Comparison of ENCODE assay signal across 14 mouse cellular contexts in genomic region chr12:109500992-109501391, GRCm38 (mm10). TPM values are rescaled to one million over a fixed set of nuclear protein-coding genes. Genes with fewer than 3 reads are reported as not detected.
DNase-seq lines count a peak whose midpoint lies in the region; ATAC-seq lines count a peak whose summit lies in the region.
"Had no signal": no experiment of that assay in that cellular context is flagged by ENCODE, and none has a peak within 500 bp of the region (broad histone marks: within the 10 kb centered on the region; RNA-seq: fewer than 3 reads in every experiment).

No protein-coding gene starts in this region.

- no peak overlapping the region for H3K9ac ChIP-seq in limb, embryonic 12.5 days (replicated peaks)
- H3K9ac ChIP-seq: lung, embryonic 15.5 days; midbrain, embryonic 15.5 days; neural tube, embryonic 12.5 days had no signal

- H3K36me3 ChIP-seq in heart, embryonic 10.5 days: no peaks in the 10 kb centered on the region
- H3K36me3 ChIP-seq in limb, embryonic 12.5 days: no peaks in the 10 kb centered on the region
- H3K36me3 ChIP-seq in limb, embryonic 10.5 days: no peaks in the 10 kb centered on the region
- H3K36me3 ChIP-seq: lung, embryonic 15.5 days; midbrain, embryonic 15.5 days; neural tube, embryonic 12.5 days had no signal

- DNase-seq in heart, embryonic 10.5 days (ENCODE audit: low spot score): no peak
- DNase-seq in heart, postnatal 4 days: no peak
- no peak for DNase-seq in limb, embryonic 10.5 days (ENCODE audit: low spot score)
- peak; percentile 38 for DNase-seq in liver
- peak; percentile 88 for DNase-seq in yolk sac, embryonic 10.5 days (ENCODE audit: low spot score)
- DNase-seq in right cerebral cortex, postnatal 4 days: no peak
- DNase-seq in lung, postnatal 10 days: no peak
- DNase-seq: cerebellum, postnatal 10 days had no signal

- H3K4me3 ChIP-seq in heart, embryonic 10.5 days: no peak overlapping the region
- H3K4me3 ChIP-seq in limb, embryonic 12.5 days (replicated peaks): no peak overlapping the region
- no peak overlapping the region for H3K4me3 ChIP-seq in limb, embryonic 10.5 days
- H3K4me3 ChIP-seq: lung, embryonic 15.5 days; midbrain, embryonic 15.5 days; neural tube, embryonic 12.5 days had no signal

- H3K27ac ChIP-seq in heart, embryonic 10.5 days: 0 out of 2 replicates have a peak overlapping the region, but pooled peaks have one; percentile 38
- H3K27ac ChIP-seq in limb, embryonic 12.5 days: 0 out of 2 replicates have a peak overlapping the region, but pooled peaks have one; percentile 50
- H3K27ac ChIP-seq in limb, embryonic 10.5 days: no peak overlapping the region
- H3K27ac ChIP-seq: lung, embryonic 15.5 days; midbrain, embryonic 15.5 days; neural tube, embryonic 12.5 days had no signal

- no peak overlapping the region for H3K4me2 ChIP-seq in limb, embryonic 12.5 days
- H3K4me2 ChIP-seq: lung, embryonic 15.5 days; midbrain, embryonic 15.5 days; neural tube, embryonic 12.5 days had no signal

- H3K9me3 ChIP-seq in heart, embryonic 10.5 days: no peaks in the 10 kb centered on the region
- H3K9me3 ChIP-seq in limb, embryonic 12.5 days: no peaks in the 10 kb centered on the region
- no peaks in the 10 kb centered on the region for H3K9me3 ChIP-seq in limb, embryonic 10.5 days (replicated peaks)
- H3K9me3 ChIP-seq: lung, embryonic 15.5 days; midbrain, embryonic 15.5 days; neural tube, embryonic 12.5 days had no signal

- WGBS in heart, embryonic 10.5 days: 14% methylated on average over 4 of the region's 4 CpGs
- 57% methylated on average over 4 of the region's 4 CpGs for WGBS in limb, embryonic 12.5 days
- WGBS in limb, embryonic 10.5 days: 55% methylated on average over 4 of the region's 4 CpGs

- peaks cover 3% of the 10 kb centered on the region; the same call in 1 of the 2 replicates for H3K27me3 ChIP-seq in heart, embryonic 10.5 days (ENCODE audit: insufficient read depth, poor library complexity, severe bottlenecking)
- H3K27me3 ChIP-seq in limb, embryonic 12.5 days: 0 out of 2 replicates have a peak, but pooled peaks cover 5% of the 10 kb centered on the region
- no peaks in the 10 kb centered on the region for H3K27me3 ChIP-seq in limb, embryonic 10.5 days (ENCODE audit: low read depth, poor library complexity, severe bottlenecking)
- H3K27me3 ChIP-seq: lung, embryonic 15.5 days; midbrain, embryonic 15.5 days; neural tube, embryonic 12.5 days had no signal

- H3K4me1 ChIP-seq in heart, embryonic 10.5 days: peaks cover 46% of the 10 kb centered on the region
- peaks cover 19% of the 10 kb centered on the region; the same call in 1 of the 2 replicates for H3K4me1 ChIP-seq in limb, embryonic 12.5 days (replicated peaks)
- peaks cover 53% of the 10 kb centered on the region for H3K4me1 ChIP-seq in limb, embryonic 10.5 days
- H3K4me1 ChIP-seq: midbrain, embryonic 15.5 days; neural tube, embryonic 12.5 days had no signal

- ATAC-seq in limb, embryonic 12.5 days (ENCODE audit: insufficient number of reproducible peaks, insufficient read depth, low FRiP score, low TSS enrichment, low read depth): no peak
- ATAC-seq: activated CD4-positive, CD25-positive, alpha-beta regulatory T cell, adult 4 months; midbrain, embryonic 15.5 days had no signal

RNA-seq across cellular contexts. Expression of gene Dlk1, which starts 48.4 kb away (rescaled TPM):
- polyA plus RNA-seq in heart, embryonic 10.5 days (2016; fragmentation: Nextera tagmentation; extraction: Ambion mirVana): 56.8 and 345 TPM in 2 replicates
- 10 to 100 TPM; 66.1 to 72.8 TPM for total RNA-seq in heart, postnatal 4 days (2021)
- 120 and 148 TPM in 2 replicates for polyA plus RNA-seq in limb, embryonic 12.5 days (2016; fragmentation: Nextera tagmentation; extraction: Ambion mirVana)
- 106 and 159 TPM in 2 replicates for polyA plus RNA-seq in limb, embryonic 10.5 days (2016; fragmentation: Nextera tagmentation; extraction: Ambion mirVana)
- total RNA-seq: megakaryocyte, adult 5-6 weeks had no signal
- polyA plus RNA-seq: activated CD4-positive, CD25-positive, alpha-beta regulatory T cell, adult 4 months had no signal

Comparison
In these comparisons a context has a peak if more than half of its experiments do, and no peak if none do; other contexts are left out.
1. DNase-seq: peak in liver (single experiment) and yolk sac, embryonic 10.5 days (single experiment); none in heart, embryonic 10.5 days (single experiment), heart, postnatal 4 days (single experiment), limb, embryonic 10.5 days (single experiment), right cerebral cortex, postnatal 4 days (single experiment) and lung, postnatal 10 days (single experiment).